Mouse (Mus musculus) midbrain, embryonic 12.5 days (tissue): ENCODE results near the gene Slc16a8. TPM values are rescaled to one million over a fixed set of nuclear protein-coding genes. Genes with fewer than 3 reads are reported as not detected.
"Not testable (repeated sequence)": the region's sequence is repeated elsewhere in the genome, so short reads cannot be mapped to it uniquely, and the experiment has no call there.

Experiments
- ATAC-seq: fragments of 200-750 bp; cut with Nextera tagmentation; 2 replicates; pipeline ENCODE4 v1.8.0; 2017; ENCODE audit warnings: low read depth, moderate TSS enrichment, moderate library complexity; ENCODE audit not compliant: low FRiP score
- H3K27ac ChIP-seq: fragments of 300-500 bp; sonication (generic); replicated peaks from 2 replicates; pipeline ENCODE4 v1.5.1; 2016; ENCODE audit warnings: mild to moderate bottlenecking
- H3K27me3 ChIP-seq: fragments of 300-500 bp; sonication (generic); 2 replicates; pipeline ENCODE4 v1.6.1; 2016; ENCODE audit warnings: mild to moderate bottlenecking
- H3K36me3 ChIP-seq: fragments of 300-500 bp; sonication (generic); 2 replicates; pipeline ENCODE4 v1.6.1; 2016
- H3K4me1 ChIP-seq: fragments of 300-500 bp; sonication (generic); 2 replicates; pipeline ENCODE4 v1.6.1; 2016
- H3K4me2 ChIP-seq: fragments of 300-500 bp; sonication (generic); replicated peaks from 2 replicates; pipeline ENCODE4 v1.6.1; 2016; ENCODE audit warnings: mild to moderate bottlenecking, moderate library complexity
- H3K4me3 ChIP-seq: fragments of 300-500 bp; sonication (generic); 2 replicates; pipeline ENCODE4 v1.5.1; 2016; ENCODE audit warnings: mild to moderate bottlenecking
- H3K9ac ChIP-seq: fragments of 300-500 bp; sonication (generic); replicated peaks from 2 replicates; pipeline ENCODE4 v1.6.1; 2016; ENCODE audit warnings: mild to moderate bottlenecking, moderate library complexity
- H3K9me3 ChIP-seq: fragments of 300-500 bp; sonication (generic); 2 replicates; pipeline ENCODE4 v1.6.1; 2016; ENCODE audit warnings: mild to moderate bottlenecking
- WGBS: fragments of 180-500 bp; shearing (Covaris S2); methylation state at CpG from one replicate; pipeline ENCODE4 v1.1.7; 2016; 5-methylcytosine and 5-hydroxymethylcytosine counted together
- polyA plus RNA-seq: library from polyadenylated mRNA; unstranded; fragments of >200 nt; fragmentation: Nextera tagmentation; extraction: Ambion mirVana; gene quantifications from 2 replicates; pipeline ENCODE4 v1.2.1, GENCODE M21; 2016

Slc16a8 gene
- polyA plus RNA-seq, 1 experiment from 2014 or later = 0.24 TPM

DNA sequence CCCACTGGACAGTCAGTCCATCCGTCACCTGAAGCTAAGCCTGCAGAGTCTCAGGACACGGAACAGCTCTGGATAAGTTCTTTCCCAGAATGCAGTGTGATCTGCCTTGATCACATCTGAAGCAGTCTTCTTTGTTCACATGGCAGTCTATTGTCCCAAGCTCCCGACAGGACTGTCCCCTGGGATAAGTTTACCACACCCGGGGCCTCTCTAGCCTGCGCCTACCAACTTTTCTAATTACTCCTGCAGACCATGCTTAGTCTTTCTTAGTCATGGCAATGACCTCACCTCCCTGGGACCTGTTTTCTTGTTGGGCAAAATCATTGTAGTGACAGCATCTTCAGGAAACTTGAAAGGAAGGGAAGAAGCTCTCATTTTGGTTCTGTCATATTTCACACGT lies 16.5 kb downstream of the Slc16a8 start:
- WGBS = 72% methylated on average over 6 of the region's 6 CpGs
- peaks cover 76% of the 10 kb centered on the region for H3K36me3 ChIP-seq
- no peak for ATAC-seq

DNA sequence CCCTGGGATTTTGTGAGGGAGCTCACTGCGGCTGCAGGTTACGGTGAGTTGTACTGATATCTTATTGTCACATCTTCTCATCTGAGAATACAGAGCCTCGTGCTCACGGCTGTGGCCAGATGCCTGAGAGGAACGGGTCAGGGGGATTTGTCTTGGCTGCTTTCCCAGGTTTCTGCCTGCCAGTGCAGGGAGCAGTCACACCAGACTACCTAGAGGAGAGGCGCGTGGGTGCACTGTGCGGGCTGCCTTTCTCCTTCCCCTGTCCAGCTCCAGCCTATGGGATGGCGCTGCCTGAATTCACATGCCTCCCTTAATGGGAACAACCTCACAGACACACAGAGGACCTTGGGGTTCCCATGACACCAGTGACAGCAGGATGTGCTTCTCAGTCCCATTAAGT lies 19.3 kb downstream of the Slc16a8 start:
- H3K36me3 ChIP-seq = peaks cover 85% of the 10 kb centered on the region
- no peak overlapping the region for H3K9ac ChIP-seq
- H3K9me3 ChIP-seq = no peaks in the 10 kb centered on the region
- H3K4me3 ChIP-seq = no peak overlapping the region
- no peak for ATAC-seq
- H3K4me1 ChIP-seq = peaks cover under 1% of the 10 kb centered on the region; the same call in 1 of the 2 replicates
- H3K4me2 ChIP-seq = no peak overlapping the region
- H3K27me3 ChIP-seq = no peaks in the 10 kb centered on the region
- no peak overlapping the region for H3K27ac ChIP-seq
- WGBS = 90% methylated on average over 9 of the region's 9 CpGs

More for the DNA sequence above, 16.5 kb downstream of the Slc16a8 start:
- Histone ChIP-seq H3K27ac (no peak overlapping the region), H3K9me3 (no peaks in the 10 kb centered on the region), H3K27me3 (no peaks in the 10 kb centered on the region), H3K9ac (no peak overlapping the region), H3K4me1 (no peaks in the 10 kb centered on the region), H3K4me2 (no peak overlapping the region), H3K4me3 (no peak overlapping the region)

DNA sequence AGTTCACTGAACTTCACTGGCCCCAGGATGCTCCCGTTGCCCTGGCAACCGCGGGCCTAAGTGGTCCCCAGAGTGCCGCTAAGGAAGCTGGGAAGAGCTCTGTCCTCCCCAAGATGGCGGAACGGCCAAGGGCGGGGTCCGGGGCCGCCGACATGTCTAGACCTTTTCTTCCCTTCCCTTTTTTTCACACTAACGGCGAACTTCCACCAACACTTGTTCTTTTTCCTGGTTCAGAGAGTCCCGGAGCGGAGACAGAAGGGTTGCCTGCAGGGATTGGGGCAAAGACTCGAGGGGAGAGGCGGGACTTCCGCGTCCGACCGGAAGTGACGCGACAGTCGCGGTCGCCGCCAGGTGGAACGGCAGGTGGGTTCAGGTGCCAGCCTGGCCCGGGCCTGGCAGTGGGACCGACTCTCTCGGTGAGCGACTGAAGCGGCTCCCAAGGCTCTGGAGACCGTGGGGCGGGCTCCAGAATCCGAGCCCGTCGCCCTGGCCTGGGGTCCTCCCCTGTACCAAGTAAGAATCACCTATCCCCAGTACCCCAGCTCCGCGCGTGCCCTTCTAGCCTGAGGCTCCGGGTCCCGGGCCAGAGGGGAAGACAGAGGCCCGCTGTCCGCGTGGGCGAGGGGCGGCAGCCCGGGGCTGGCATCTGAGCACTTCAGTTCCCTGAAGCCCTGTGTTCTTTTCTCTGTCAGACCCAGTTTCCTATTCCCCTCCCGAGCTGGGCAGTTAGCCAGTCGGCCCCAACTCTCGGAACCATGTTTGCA lies 25.3 kb downstream of the Slc16a8 start, which contains the start of the genes Pick1 and Gm49486:
Gene Pick1, plus strand, starts transcription at position 116 of the 764 bp plus-strand sequence.
Gene Gm49486, plus strand, starts transcription at position 334 of the 764 bp plus-strand sequence.
- Histone ChIP-seq H3K4me3 (peak within 1 kb of the TSS; percentile 86), H3K36me3 (peaks cover 28% of the 10 kb centered on the region), H3K9me3 (no peaks in the 10 kb centered on the region), H3K4me2 (peak within 1 kb of the TSS; percentile 97), H3K27ac (peak within 1 kb of the TSS; percentile 97), H3K27me3 (0 out of 2 replicates have a peak, but pooled peaks cover under 1% of the 10 kb centered on the region), H3K9ac (peak within 1 kb of the TSS; percentile 91), H3K4me1 (peaks cover 20% of the 10 kb centered on the region)
- WGBS = 1% methylated on average over 51 of the region's 51 CpGs
- ATAC-seq = peak; percentile 87

DNA sequence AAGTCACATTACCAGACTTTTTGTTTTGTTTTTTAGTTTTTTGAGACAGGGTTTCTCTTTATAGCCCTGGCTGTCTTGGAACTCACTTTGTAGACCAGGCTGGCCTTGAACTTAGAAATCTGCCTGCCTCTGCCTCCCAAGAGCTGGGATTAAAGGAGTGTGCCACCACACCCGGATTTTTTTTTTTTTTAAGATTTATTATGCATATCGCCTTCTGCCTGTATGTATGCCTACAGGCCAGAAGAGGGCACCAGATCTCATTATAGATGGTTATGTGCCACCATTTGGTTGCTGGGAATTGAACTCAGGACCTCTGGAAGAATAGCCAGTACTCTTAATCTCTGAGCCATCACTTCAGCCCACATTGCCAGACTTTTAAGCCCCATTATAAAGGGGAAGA lies 28.8 kb downstream of the Slc16a8 start:
- Histone ChIP-seq H3K27me3 (0 out of 2 replicates have a peak, but pooled peaks cover 10% of the 10 kb centered on the region), H3K4me1 (peaks cover 30% of the 10 kb centered on the region)
- not testable (repeated sequence) for H3K9me3 ChIP-seq, H3K9ac ChIP-seq, H3K4me2 ChIP-seq, ATAC-seq, H3K4me3 ChIP-seq, H3K27ac ChIP-seq, H3K36me3 ChIP-seq
- 61% methylated on average over 2 of the region's 2 CpGs for WGBS

DNA sequence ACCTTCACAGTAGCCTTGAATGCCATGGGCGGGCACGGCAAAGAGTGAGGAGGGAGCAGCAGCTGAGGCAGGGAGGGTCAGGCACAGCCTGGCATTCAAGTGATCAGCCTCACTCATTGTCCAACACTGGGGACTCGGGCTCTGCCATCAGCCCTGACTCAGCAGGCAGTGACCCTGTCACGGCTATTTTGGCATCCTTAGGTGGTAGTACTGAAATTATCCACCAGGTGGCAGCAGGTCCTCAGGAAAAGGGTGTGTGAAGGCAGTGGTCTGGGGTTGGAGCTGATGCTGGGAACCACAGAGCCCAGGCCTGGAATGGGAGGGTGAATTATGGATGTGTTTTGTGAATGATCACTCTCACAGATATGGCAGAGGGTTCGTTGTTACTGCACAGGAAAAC lies 29.9 kb downstream of the Slc16a8 start:
- Histone ChIP-seq H3K9ac (no peak overlapping the region), H3K27me3 (0 out of 2 replicates have a peak, but pooled peaks cover 14% of the 10 kb centered on the region), H3K27ac (no peak overlapping the region), H3K9me3 (no peaks in the 10 kb centered on the region), H3K4me3 (no peak overlapping the region), H3K4me2 (no peak overlapping the region; the same call in 1 of the 2 replicates), H3K4me1 (peaks cover 25% of the 10 kb centered on the region), H3K36me3 (no peaks in the 10 kb centered on the region)
- ATAC-seq = peak; percentile 66
- 0% methylated on average over 5 of the region's 5 CpGs for WGBS

DNA sequence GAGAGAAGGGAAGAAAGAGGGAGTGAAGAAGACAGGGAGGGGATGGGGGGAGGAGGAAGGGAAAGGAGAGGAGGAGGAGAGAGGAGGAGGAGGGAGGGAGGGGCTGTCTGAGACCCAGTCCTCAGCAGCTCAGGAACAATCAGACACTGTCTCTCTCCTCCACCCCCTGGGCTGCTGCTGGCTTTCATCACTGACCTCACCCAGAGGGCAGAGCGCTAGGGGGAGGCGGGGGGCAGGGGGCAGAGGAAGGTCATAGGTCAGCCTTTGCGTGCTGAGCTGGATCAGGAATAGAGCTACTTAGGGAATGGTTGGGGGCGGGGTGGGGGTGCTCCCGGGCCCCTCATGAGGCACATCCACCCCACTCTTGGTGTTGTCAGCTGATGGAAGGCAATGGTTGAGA lies 30.9 kb downstream of the Slc16a8 start:
- Histone ChIP-seq H3K36me3 (no peaks in the 10 kb centered on the region), H3K9me3 (no peaks in the 10 kb centered on the region), H3K4me1 (peaks cover 24% of the 10 kb centered on the region), H3K9ac (peak overlapping the region; percentile 25; the same call in 1 of the 2 replicates), H3K27ac (no peak overlapping the region), H3K4me3 (no peak overlapping the region), H3K27me3 (0 out of 2 replicates have a peak, but pooled peaks cover 14% of the 10 kb centered on the region), H3K4me2 (no peak overlapping the region)
- WGBS = 5% methylated on average over 5 of the region's 5 CpGs
- no peak for ATAC-seq

DNA sequence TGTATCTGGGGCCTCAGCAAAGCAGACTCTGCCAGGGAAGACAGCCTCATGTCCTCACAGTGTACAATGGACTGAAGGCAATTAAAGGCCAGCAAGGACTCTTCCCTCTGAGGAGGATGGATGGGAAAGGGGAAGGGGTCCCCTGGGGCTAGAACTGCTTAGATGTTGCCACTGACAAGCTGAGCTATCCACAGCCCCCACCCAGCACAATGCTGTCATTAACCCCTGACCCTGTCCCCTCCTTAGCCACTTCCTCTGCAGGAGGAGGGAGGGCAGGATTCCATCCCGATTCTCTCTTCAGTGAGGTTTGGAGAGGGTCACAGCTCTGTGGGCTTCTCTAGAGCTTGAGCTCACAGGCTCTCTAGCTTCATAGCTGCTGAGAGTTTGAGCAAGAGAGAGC lies 35.0 kb downstream of the Slc16a8 start:
- no peak for ATAC-seq
- 0% methylated on average over 1 of the region's 1 CpGs for WGBS
- H3K9ac ChIP-seq = no peak overlapping the region
- H3K9me3 ChIP-seq = no peaks in the 10 kb centered on the region
- no peak overlapping the region for H3K4me3 ChIP-seq
- H3K4me2 ChIP-seq = no peak overlapping the region
- H3K4me1 ChIP-seq = peaks cover 19% of the 10 kb centered on the region
- H3K36me3 ChIP-seq = no peaks in the 10 kb centered on the region
- peaks cover 14% of the 10 kb centered on the region; the same call in 1 of the 2 replicates for H3K27me3 ChIP-seq
- no peak overlapping the region for H3K27ac ChIP-seq

DNA sequence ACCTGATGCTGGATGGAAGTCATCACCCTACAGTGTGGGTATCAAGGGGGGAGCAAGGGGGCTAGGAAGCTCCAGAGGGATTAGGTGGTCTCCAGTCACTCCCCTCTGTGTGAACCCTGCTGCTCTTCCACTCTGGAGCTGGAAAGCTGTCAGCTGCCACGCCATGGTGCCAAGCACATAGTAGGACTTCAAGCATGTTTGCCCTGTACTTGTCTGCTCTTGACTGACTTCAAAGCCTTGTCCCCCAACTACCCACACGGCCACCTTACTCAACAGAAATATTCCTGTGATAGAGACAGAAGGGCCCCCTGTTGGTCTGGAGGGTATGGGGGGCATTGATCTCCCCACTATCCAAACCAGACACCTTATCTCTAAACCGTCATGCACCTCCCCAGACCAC lies 38.4 kb downstream of the Slc16a8 start:
- no peak overlapping the region for H3K27ac ChIP-seq
- H3K9ac ChIP-seq = no peak overlapping the region
- H3K36me3 ChIP-seq = no peaks in the 10 kb centered on the region
- H3K27me3 ChIP-seq = peaks cover 4% of the 10 kb centered on the region; the same call in 1 of the 2 replicates
- H3K9me3 ChIP-seq = no peaks in the 10 kb centered on the region
- H3K4me1 ChIP-seq = peaks cover 6% of the 10 kb centered on the region; the same call in 1 of the 2 replicates
- ATAC-seq = no peak
- no peak overlapping the region for H3K4me3 ChIP-seq
- no peak overlapping the region for H3K4me2 ChIP-seq
- WGBS = 70% methylated on average over 3 of the region's 3 CpGs

DNA sequence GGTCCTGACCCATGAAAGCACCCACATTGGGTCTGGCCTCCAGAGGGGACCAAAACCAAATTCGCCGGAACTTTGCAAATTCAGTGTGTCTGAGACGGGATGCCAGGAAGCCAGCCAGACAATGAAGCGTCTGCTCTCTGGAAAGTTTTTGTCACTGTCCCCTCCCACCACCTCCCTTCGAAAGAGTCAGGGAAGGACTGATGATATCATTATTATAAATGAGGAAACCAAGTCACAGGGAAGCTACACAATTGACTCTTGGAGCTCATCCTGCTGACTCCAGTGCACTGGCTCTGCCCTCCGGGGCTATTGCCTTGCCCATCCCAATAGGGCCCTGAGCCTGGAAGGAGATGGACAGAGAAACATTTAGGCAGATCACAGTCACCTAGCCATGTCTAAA lies 41.0 kb downstream of the Slc16a8 start:
- H3K27ac ChIP-seq = no peak overlapping the region
- 82% methylated on average over 6 of the region's 6 CpGs for WGBS
- ATAC-seq = no peak
- no peaks in the 10 kb centered on the region for H3K4me1 ChIP-seq
- no peak overlapping the region for H3K4me3 ChIP-seq
- no peaks in the 10 kb centered on the region; the same call in 1 of the 2 replicates for H3K27me3 ChIP-seq
- H3K4me2 ChIP-seq = no peak overlapping the region
- no peaks in the 10 kb centered on the region for H3K36me3 ChIP-seq
- H3K9me3 ChIP-seq = no peaks in the 10 kb centered on the region
- no peak overlapping the region for H3K9ac ChIP-seq

DNA sequence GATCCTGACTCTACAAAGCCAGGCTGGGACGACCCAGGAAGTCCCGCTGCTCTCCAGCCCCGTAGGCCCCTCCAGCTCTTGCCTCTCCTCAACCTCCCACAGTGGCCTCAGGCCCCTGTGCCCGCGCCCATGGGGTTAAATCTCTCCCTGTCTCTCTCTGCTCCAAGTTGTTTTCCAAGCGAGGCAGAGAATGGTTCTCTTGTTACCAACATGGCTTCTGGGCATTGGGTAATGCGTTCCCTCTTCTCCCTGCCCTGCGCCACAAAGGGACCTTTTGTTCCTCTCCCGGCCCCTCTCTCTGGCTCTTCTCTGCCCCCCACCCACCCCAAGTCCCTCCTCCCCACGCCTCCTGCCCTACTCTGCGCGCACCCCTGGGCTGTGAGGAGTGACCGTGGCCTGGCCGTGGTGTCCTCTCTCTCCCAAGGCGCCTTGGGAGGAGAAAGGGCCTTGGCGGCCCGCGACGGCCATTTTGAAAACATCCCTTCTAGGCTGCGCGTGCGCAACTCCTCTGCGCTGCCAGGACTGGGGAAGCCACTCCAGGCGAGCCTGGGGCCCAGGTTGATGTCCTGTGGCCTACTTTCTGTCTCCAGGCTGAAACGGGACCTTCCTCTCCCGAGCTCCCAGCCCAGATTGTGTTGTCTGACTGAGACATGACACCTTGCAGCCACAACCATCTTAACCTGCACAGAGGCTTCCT lies 41.7 kb downstream of the Slc16a8 start:
- no peak for ATAC-seq
- 91% methylated on average over 26 of the region's 26 CpGs for WGBS
- Histone ChIP-seq H3K4me3 (no peak overlapping the region), H3K27ac (no peak overlapping the region), H3K36me3 (no peaks in the 10 kb centered on the region), H3K9ac (no peak overlapping the region), H3K4me1 (no peaks in the 10 kb centered on the region), H3K27me3 (no peaks in the 10 kb centered on the region; the same call in 1 of the 2 replicates), H3K4me2 (no peak overlapping the region), H3K9me3 (no peaks in the 10 kb centered on the region)

DNA sequence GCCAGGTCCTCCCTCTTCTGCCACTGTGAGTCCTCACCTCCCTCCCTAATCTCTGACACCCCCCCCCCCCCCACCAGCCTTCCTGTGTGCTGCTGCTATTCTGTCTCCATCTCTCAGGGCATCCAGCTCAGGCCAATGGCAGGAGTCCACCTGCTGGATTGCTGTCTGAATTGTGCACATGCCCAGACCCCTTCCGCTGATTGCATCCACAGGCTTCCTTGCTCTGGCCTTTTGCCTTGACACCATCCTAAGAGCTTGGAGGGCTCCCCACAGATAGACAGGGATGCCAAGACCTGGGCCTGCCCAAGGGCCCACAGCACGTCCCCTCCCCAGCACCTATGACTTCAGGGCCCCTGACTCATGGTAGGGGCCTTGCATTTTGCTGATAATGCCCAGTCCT lies 44.2 kb downstream of the Slc16a8 start:
- ATAC-seq = no peak
- H3K4me2 ChIP-seq = no peak overlapping the region
- no peaks in the 10 kb centered on the region for H3K36me3 ChIP-seq
- no peaks in the 10 kb centered on the region for H3K4me1 ChIP-seq
- H3K4me3 ChIP-seq = no peak overlapping the region
- WGBS = 71% methylated on average over 2 of the region's 2 CpGs
- H3K9ac ChIP-seq = no peak overlapping the region
- H3K9me3 ChIP-seq = no peaks in the 10 kb centered on the region
- no peaks in the 10 kb centered on the region; the same call in 1 of the 2 replicates for H3K27me3 ChIP-seq
- no peak overlapping the region for H3K27ac ChIP-seq
